Mouse (Mus musculus) stomach, postnatal 0 days (tissue): ENCODE results near the gene Osbpl6. TPM values are rescaled to one million over a fixed set of nuclear protein-coding genes. Genes with fewer than 3 reads are reported as not detected.

Source experiments
- ATAC-seq: fragments of 200-750 bp; cut with Nextera tagmentation; 2 replicates; pipeline ENCODE4 v1.8.0; 2017; ENCODE audit not compliant: low FRiP score, low TSS enrichment
- DNase-seq: peaks from one replicate; pipeline ENCODE4 v3.0.0-alpha.2; 2016; ENCODE audit warnings: low spot score
- H3K27ac ChIP-seq: fragments of 300-500 bp; sonication (generic); replicated peaks from 2 replicates; pipeline ENCODE4 v1.5.1; 2014; ENCODE audit warnings: mild to moderate bottlenecking, control low read depth
- H3K27me3 ChIP-seq: fragments of 300-500 bp; sonication (generic); 2 replicates; pipeline ENCODE4 v1.6.1; 2014; ENCODE audit warnings: low read length; ENCODE audit not compliant: control insufficient read depth, insufficient read depth
- H3K36me3 ChIP-seq: fragments of 300-500 bp; sonication (generic); 2 replicates; pipeline ENCODE4 v1.6.1; 2014; ENCODE audit warnings: low read length, mixed read lengths; ENCODE audit not compliant: control insufficient read depth, insufficient read depth
- H3K4me1 ChIP-seq: fragments of 300-500 bp; sonication (generic); replicated peaks from 2 replicates; pipeline ENCODE4 v1.6.1; 2014; ENCODE audit warnings: antibody characterized with exemption; ENCODE audit not compliant: control insufficient read depth, insufficient read depth
- H3K4me2 ChIP-seq: fragments of 300-500 bp; sonication (generic); replicated peaks from 2 replicates; pipeline ENCODE4 v1.6.1; 2014; ENCODE audit warnings: low read depth, mild to moderate bottlenecking, control low read depth, moderate library complexity
- H3K4me3 ChIP-seq: fragments of 300-500 bp; sonication (generic); 2 replicates; pipeline ENCODE4 v1.5.1; 2014; ENCODE audit warnings: low read depth, low read length, control low read depth
- H3K9ac ChIP-seq: fragments of 300-500 bp; sonication (generic); 2 replicates; pipeline ENCODE4 v1.6.1; 2014; ENCODE audit warnings: mild to moderate bottlenecking, low read length, control low read depth, mixed read lengths
- H3K9me3 ChIP-seq: fragments of 300-500 bp; sonication (generic); 2 replicates; pipeline ENCODE4 v1.6.1; 2016; ENCODE audit warnings: low read length; ENCODE audit not compliant: control insufficient read depth
- CTCF ChIP-seq: IDR thresholded peaks from 2 replicates; pipeline ENCODE4 v1.5.1; 2016; ENCODE audit warnings: antibody characterized with exemption, low read depth, mild to moderate bottlenecking, moderate library complexity
- EP300 ChIP-seq: optimal IDR thresholded peaks from 2 replicates; pipeline ENCODE3; 2016; ENCODE audit warnings: antibody characterized with exemption
- WGBS: fragments of 180-500 bp; shearing (Covaris S2); extraction: QIAGEN DNeasy Blood & Tissue Kit; methylation state at CpG from one replicate; pipeline ENCODE4 v1.1.7; 2014; 5-methylcytosine and 5-hydroxymethylcytosine counted together
- polyA plus RNA-seq: library from polyadenylated mRNA; unstranded; fragments of >200 nt; fragmentation: Nextera tagmentation; extraction: Ambion mirVana; gene quantifications from 2 replicates; pipeline ENCODE4 v1.2.1, GENCODE M21; 2015

Gene Osbpl6
- polyA plus RNA-seq, 1 experiment from 2014 or later, result 4.7 TPM

DNA sequence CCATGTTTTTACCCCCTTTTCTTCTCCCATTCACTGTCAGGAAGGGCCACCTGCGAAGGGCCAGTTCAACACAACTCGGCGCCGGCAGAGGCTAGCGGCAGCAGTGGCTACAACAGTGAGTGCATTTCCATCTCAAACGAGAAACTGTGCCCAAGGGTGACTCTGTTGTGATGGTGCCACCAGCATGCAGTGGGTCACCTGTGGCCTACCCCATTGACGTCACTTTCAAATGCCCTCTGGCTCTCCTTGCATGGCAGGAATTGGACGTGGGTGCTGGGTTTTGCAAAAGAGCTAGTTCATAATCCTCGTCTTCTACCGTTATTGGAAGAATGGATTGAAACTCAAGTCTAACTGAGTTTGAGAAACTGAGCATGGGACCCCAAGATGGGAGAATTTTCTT is 153.8 kb downstream of the Osbpl6 start:
- H3K9ac ChIP-seq, result no peak overlapping the region
- H3K4me1 ChIP-seq, result no peaks in the 10 kb centered on the region
- no peaks in the 10 kb centered on the region for H3K27me3 ChIP-seq
- H3K4me3 ChIP-seq, result no peak overlapping the region
- TF ChIP-seq CTCF (no peak), EP300 (no peak)
- DNase-seq, result no peak
- no peak overlapping the region for H3K4me2 ChIP-seq
- 94% methylated on average over 10 of the region's 10 CpGs for WGBS
- no peak for ATAC-seq
- H3K36me3 ChIP-seq, result no peaks in the 10 kb centered on the region
- no peaks in the 10 kb centered on the region for H3K9me3 ChIP-seq
- H3K27ac ChIP-seq, result no peak overlapping the region

DNA sequence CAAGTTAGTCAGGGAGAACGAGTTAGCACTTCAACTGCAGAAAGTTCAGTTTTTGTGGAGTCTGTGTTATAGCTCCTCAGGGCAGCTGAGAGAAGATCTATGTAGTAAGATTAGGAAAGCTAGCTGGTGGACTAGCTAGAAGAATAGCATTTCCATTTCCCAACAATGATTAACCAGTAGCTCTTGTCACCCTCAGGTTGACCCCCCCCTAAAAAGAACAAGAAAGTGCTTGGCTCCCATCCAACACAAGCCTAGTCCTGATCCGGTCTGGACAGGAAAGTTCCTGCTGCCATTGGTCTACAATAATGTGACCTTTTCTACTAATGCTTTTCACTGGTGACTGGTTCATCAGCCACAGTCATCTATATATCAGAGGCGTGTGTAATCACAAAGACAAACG is 157.6 kb downstream of the Osbpl6 start:
- peak; percentile 81 for DNase-seq
- Histone ChIP-seq H3K9me3 (no peaks in the 10 kb centered on the region), H3K36me3 (no peaks in the 10 kb centered on the region), H3K9ac (no peak overlapping the region), H3K27me3 (no peaks in the 10 kb centered on the region), H3K4me2 (no peak overlapping the region), H3K27ac (no peak overlapping the region), H3K4me1 (no peaks in the 10 kb centered on the region), H3K4me3 (no peak overlapping the region)
- peak; percentile 99 for ATAC-seq
- no peak for TF ChIP-seq CTCF
- TF ChIP-seq EP300, result no peak
- WGBS, result 45% methylated on average over 4 of the region's 4 CpGs

DNA sequence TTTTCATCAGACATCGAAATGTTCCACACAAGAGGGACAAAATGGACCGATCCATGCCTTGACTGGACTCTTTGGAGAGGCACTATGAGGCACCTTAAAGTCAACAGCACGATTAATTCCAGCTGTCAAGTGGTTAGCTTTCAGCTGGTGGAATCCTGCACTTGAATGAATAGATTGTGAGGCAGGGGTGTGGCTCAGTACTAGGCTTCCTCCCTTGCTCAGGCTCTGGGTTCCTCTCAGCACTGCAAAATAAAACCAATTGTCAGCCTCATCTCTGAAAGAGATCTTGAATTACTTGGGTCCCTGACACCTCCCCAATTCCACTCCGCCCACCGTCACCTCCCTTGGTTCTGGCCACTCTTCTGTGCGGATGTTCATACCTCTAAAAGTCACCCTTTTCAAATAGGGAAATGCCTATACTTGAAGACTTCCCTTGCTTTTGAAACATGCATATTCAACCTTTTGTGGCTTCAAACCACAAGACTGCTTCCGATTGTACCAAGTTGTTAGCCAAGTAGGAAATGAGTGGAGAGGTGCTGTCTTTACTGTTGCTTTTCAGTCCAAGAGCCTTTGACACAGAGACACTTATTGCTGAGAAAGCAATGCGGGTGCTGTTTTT is 160.7 kb downstream of the Osbpl6 start:
- Histone ChIP-seq H3K27me3 (no peaks in the 10 kb centered on the region), H3K36me3 (no peaks in the 10 kb centered on the region), H3K9me3 (no peaks in the 10 kb centered on the region), H3K9ac (no peak overlapping the region), H3K4me3 (no peak overlapping the region), H3K4me1 (no peaks in the 10 kb centered on the region), H3K27ac (no peak overlapping the region), H3K4me2 (no peak overlapping the region)
- 74% methylated on average over 8 of the region's 8 CpGs for WGBS
- DNase-seq (no peak), ATAC-seq (no peak)
- TF ChIP-seq EP300 (no peak), CTCF (no peak)

DNA sequence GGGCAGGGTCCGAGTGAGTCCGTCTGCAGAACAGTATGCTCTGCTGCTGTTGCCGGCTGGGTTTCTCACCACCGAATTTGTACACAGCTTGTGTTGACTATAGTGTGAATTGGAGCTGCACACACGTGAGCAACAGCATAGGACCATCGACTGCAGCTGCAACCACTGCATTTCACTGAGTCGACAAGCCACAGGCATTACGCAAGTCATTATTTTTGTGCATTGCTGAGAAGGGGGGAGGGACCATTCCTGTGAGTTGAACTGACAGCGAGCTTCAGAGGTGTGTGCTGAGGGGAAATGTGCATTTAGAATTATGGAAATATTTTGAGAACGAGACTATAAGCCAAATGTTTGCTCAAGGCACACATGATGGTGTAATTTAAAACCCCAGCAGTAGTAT is 165.2 kb downstream of the Osbpl6 start:
- TF ChIP-seq CTCF (no peak), EP300 (no peak)
- no peak overlapping the region for H3K9ac ChIP-seq
- H3K4me3 ChIP-seq, result no peak overlapping the region
- 59% methylated on average over 10 of the region's 10 CpGs for WGBS
- no peaks in the 10 kb centered on the region for H3K27me3 ChIP-seq
- H3K4me2 ChIP-seq, result no peak overlapping the region
- ATAC-seq (no peak), DNase-seq (no peak)
- no peaks in the 10 kb centered on the region for H3K9me3 ChIP-seq
- H3K36me3 ChIP-seq, result no peaks in the 10 kb centered on the region
- no peaks in the 10 kb centered on the region for H3K4me1 ChIP-seq
- H3K27ac ChIP-seq, result no peak overlapping the region

DNA sequence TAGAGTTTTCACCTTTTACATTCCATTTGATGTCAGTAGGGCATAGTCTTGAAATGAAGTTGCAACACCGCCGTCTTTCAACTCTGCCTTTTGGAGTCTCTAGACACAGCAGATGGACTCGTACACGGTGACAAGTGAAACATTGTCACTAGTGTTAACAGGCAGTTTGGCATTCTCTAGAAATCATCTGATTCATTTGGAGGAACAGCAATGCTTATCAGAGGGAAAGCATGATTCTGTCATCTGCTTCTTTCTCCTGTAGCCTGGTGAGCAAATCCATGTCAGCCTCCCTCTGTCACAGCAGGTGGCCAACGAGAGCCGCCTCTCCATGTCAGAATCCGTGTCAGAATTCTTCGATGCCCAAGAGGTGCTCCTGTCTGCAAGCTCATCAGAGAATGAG is 172.6 kb downstream of the Osbpl6 start:
- Histone ChIP-seq H3K27ac (no peak overlapping the region), H3K9me3 (no peaks in the 10 kb centered on the region), H3K9ac (no peak overlapping the region), H3K4me1 (no peaks in the 10 kb centered on the region), H3K27me3 (no peaks in the 10 kb centered on the region), H3K4me2 (no peak overlapping the region), H3K36me3 (no peaks in the 10 kb centered on the region), H3K4me3 (no peak overlapping the region)
- DNase-seq (no peak), ATAC-seq (no peak)
- TF ChIP-seq EP300, result no peak
- no peak for TF ChIP-seq CTCF
- 92% methylated on average over 8 of the region's 8 CpGs for WGBS

DNA sequence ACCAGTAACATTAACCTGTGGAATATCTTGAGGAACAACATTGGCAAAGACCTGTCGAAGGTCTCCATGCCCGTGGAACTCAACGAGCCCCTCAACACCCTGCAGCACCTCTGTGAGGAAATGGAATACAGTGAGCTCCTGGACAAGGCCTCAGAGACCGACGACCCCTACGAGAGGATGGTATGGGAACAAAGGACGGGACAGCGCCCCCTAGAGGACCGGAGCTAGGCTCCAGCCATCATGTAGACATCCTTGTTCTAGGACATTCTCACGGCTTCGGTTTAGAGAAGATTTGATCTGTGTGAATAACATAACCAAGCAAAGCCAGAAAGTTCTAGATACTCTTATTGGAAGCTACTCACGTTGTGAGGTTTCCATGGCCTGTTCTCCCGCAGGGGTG is 178.8 kb downstream of the Osbpl6 start:
- ATAC-seq (no peak), DNase-seq (no peak)
- Histone ChIP-seq H3K27ac (no peak overlapping the region), H3K27me3 (no peaks in the 10 kb centered on the region), H3K4me3 (no peak overlapping the region), H3K36me3 (no peaks in the 10 kb centered on the region), H3K9ac (no peak overlapping the region), H3K4me1 (no peaks in the 10 kb centered on the region), H3K9me3 (no peaks in the 10 kb centered on the region), H3K4me2 (no peak overlapping the region)
- TF ChIP-seq EP300 (no peak), CTCF (peak; percentile 35)
- WGBS, result 90% methylated on average over 13 of the region's 13 CpGs
